Mouse (Mus musculus): Measurements from ENCODE around the gene Nkd2. TPM values are rescaled to one million over a fixed set of nuclear protein-coding genes. Genes with fewer than 3 reads are reported as not detected.

Nkd2 gene
- polyA plus RNA-seq, 1 experiment from 2014 or later: 6.4 TPM

DNA sequence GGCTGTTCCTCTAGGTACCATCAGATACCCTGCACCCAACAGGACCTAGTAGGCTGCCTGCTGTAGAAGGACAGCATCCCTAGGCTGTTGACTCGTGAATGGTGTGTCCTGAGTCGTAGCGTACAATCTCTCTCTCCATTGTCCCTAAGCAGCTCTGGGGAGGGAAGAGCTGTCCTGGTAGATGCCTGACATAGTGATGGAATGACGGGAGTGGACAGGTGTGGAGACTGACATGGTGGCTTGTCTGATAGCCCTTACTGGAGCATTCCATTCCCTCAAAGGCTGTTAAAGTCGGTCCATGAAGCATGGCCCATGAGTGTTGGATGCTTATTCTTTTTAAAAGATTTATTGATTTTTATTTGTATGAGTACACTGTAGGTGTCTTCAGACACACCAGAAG lies 42.5 kb downstream of the Nkd2 start:
- 91% methylated on average over 5 of the region's 5 CpGs for WGBS
- Histone ChIP-seq H3K27me3 (ENCODE audit: insufficient read depth, poor library complexity, severe bottlenecking) (no peaks in the 10 kb centered on the region), H3K4me1 (peaks cover 13% of the 10 kb centered on the region), H3K27ac (peak overlapping the region; percentile 79; the same call in 1 of the 2 replicates), H3K4me3 (no peak overlapping the region), H3K36me3 (peaks cover 97% of the 10 kb centered on the region), H3K9me3 (no peaks in the 10 kb centered on the region)
- no peak for DNase-seq (ENCODE audit: low spot score)

DNA sequence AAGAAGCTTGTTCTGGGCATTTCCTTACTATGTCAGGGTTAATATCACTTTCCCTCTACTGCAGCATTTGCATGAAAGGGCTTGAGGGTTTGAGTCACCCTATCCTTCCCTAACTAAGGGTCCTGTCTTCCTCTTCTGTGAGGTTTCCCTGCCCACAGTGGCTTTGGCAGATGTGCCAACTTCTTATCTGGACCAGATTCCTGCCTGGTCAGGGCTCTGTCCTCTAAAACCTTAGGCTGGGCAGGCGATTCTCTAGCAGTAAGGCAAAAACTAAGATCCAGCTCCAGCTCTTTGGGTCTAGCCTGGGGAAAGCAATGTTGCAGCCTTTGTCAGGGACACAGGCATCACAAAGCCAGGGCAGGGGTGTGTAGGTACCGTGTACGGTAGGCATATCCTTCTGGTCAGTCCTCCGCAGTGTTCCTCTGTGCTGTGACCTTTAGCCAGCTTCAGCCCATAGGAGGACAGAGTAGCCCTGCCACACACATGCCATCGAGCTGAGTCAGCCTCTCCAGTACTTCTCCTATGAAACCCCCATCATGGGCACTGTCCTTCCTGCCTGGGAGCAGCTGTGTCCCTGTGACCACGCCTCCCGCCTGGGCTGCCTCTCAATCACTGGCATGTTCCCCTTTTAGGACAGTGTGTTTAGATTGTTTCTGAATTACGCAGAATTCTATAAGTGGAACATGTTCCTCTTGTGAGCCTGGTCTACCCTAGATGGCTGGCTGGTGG lies 43.8 kb downstream of the Nkd2 start:
- 52% methylated on average over 8 of the region's 8 CpGs for WGBS
- Histone ChIP-seq H3K36me3 (peaks cover 97% of the 10 kb centered on the region), H3K27ac (peak overlapping the region; percentile 84), H3K4me3 (no peak overlapping the region), H3K4me1 (peaks cover 13% of the 10 kb centered on the region), H3K9me3 (no peaks in the 10 kb centered on the region), H3K27me3 (ENCODE audit: insufficient read depth, poor library complexity, severe bottlenecking) (no peaks in the 10 kb centered on the region)
- peak; percentile 91 for DNase-seq (ENCODE audit: low spot score)

- peaks cover 9% of the 10 kb centered on the region for H3K4me1 ChIP-seq
- WGBS: 88% methylated on average over 5 of the region's 5 CpGs
- H3K27me3 ChIP-seq (ENCODE audit: insufficient read depth, poor library complexity, severe bottlenecking): no peaks in the 10 kb centered on the region
- no peaks in the 10 kb centered on the region for H3K9me3 ChIP-seq
- H3K36me3 ChIP-seq: peaks cover 98% of the 10 kb centered on the region
- no peak for DNase-seq (ENCODE audit: low spot score)
- H3K27ac ChIP-seq: no peak overlapping the region
- no peak overlapping the region for H3K4me3 ChIP-seq
Measured at GRCm38 (mm10) chr13:73799110-73799509, 48.3 kb downstream of the Nkd2 start.

GRCm38 (mm10) chr13:73793171-73793570 lies 54.3 kb downstream of the Nkd2 start:
- Histone ChIP-seq H3K4me3 (no peak overlapping the region), H3K4me1 (no peaks in the 10 kb centered on the region), H3K27me3 (ENCODE audit: insufficient read depth, poor library complexity, severe bottlenecking) (no peaks in the 10 kb centered on the region), H3K36me3 (peaks cover 96% of the 10 kb centered on the region), H3K9me3 (no peaks in the 10 kb centered on the region), H3K27ac (no peak overlapping the region)
- DNase-seq (ENCODE audit: low spot score): no peak
- WGBS: 82% methylated on average over 5 of the region's 5 CpGs

- H3K36me3 ChIP-seq: peaks cover 96% of the 10 kb centered on the region
- 92% methylated on average over 4 of the region's 4 CpGs for WGBS
- no peak overlapping the region for H3K4me3 ChIP-seq
Measured at GRCm38 (mm10) chr13:73792176-73792575, 55.3 kb downstream of the Nkd2 start.

DNA sequence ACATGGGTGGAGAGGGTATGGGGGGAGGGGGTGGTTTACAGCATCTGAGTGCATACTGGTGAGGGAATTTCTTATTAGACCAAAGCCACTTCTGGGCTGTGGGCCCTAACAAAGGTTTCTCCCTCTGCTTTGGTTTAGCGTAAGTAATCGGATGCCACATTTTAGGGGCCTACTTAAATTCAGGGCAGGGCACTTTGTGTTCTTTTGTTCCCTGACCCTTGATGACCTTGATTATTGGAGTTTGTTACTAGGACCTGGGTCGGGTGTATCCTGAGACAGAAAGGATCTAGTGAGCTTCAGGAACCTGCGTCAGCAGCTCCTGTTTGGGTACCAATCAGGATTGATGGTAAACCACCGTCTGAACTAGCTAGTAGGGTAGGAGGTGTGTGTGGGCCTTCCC lies 64.9 kb downstream of the Nkd2 start:
- peaks cover 48% of the 10 kb centered on the region for H3K36me3 ChIP-seq
- no peaks in the 10 kb centered on the region for H3K9me3 ChIP-seq
- H3K27ac ChIP-seq: no peak overlapping the region
- peaks cover 18% of the 10 kb centered on the region; the same call in 1 of the 2 replicates for H3K4me1 ChIP-seq
- 74% methylated on average over 5 of the region's 5 CpGs for WGBS
- DNase-seq (ENCODE audit: low spot score): no peak
- no peak overlapping the region for H3K4me3 ChIP-seq
- no peaks in the 10 kb centered on the region for H3K27me3 ChIP-seq (ENCODE audit: insufficient read depth, poor library complexity, severe bottlenecking)

More at GRCm38 (mm10) chr13:73792176-73792575, 55.3 kb downstream of the Nkd2 start:
- Histone ChIP-seq H3K27me3 (ENCODE audit: insufficient read depth, poor library complexity, severe bottlenecking) (no peaks in the 10 kb centered on the region), H3K4me1 (no peaks in the 10 kb centered on the region), H3K9me3 (no peaks in the 10 kb centered on the region), H3K27ac (no peak overlapping the region)
- no peak for DNase-seq (ENCODE audit: low spot score)

DNA sequence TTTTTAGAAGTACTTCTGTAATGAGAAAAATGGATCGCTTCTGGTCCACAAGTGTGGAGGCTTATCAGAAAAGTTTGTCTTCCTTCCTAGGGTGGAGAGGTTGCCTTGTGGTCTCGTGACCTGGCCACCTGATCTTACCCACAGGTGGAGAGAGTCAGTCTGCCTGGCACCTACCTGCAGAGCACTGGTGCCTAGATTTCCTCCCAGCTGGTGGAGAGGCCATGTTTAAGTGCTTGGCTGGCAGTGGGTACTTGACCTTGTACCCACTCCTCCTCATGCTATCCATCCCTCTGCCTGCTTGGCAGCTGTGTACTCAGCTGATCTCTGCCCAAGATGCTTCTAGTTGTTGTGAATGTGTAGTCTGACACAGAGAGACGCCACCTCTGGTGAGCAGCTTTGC lies 69.9 kb downstream of the Nkd2 start:
- 82% methylated on average over 3 of the region's 3 CpGs for WGBS
- H3K4me3 ChIP-seq: no peak overlapping the region
- H3K4me1 ChIP-seq: peaks cover 48% of the 10 kb centered on the region
- H3K27ac ChIP-seq: no peak overlapping the region
- no peaks in the 10 kb centered on the region for H3K27me3 ChIP-seq (ENCODE audit: insufficient read depth, poor library complexity, severe bottlenecking)
- H3K9me3 ChIP-seq: no peaks in the 10 kb centered on the region
- peaks cover 19% of the 10 kb centered on the region; the same call in 1 of the 2 replicates for H3K36me3 ChIP-seq
- DNase-seq (ENCODE audit: low spot score): no peak

GRCm38 (mm10) chr13:73775786-73776185 lies 71.6 kb downstream of the Nkd2 start:
- Histone ChIP-seq H3K4me1 (peaks cover 47% of the 10 kb centered on the region), H3K36me3 (peaks cover 19% of the 10 kb centered on the region; the same call in 1 of the 2 replicates)
- 68% methylated on average over 4 of the region's 4 CpGs for WGBS

DNA sequence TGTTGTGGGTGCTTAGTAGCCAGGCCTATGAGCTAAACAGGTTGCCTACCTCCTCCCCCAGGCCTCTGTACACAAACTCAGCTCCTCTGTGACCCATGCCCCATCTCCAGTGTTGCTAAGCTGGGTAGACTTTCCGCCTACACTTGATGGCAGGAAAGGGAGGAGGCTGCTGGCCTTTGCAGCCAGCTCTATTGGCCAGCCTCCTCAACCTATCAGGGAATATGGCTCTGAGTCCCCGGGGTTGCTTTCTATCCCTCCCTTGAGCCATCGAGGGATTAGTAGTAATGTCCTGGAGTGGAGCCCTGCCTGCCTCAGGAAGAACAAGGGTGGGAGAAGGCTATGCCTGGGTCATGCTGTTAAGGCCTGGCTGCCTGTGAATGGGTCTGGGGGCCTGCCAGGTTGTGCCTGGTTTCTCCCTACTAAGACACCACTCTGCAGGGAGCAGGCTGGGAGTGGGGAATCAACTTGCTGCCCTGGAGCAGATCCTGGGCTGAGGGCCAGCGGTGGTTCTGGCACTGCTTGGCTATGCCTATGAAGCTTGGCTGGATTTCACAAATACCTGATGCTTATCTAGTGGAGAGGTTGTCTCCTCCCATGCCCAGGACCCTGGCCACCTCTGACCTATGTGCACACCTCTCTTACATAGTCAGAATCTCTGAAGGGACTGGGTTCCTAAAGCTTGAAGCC lies 73.8 kb downstream of the Nkd2 start:
- H3K4me3 ChIP-seq: no peak overlapping the region
- no peak for DNase-seq (ENCODE audit: low spot score)
- peak overlapping the region; percentile 17; the same call in 1 of the 2 replicates for H3K27ac ChIP-seq
- no peaks in the 10 kb centered on the region for H3K9me3 ChIP-seq
- H3K4me1 ChIP-seq: peaks cover 56% of the 10 kb centered on the region
- H3K36me3 ChIP-seq: peaks cover 15% of the 10 kb centered on the region; the same call in 1 of the 2 replicates
- H3K27me3 ChIP-seq (ENCODE audit: insufficient read depth, poor library complexity, severe bottlenecking): no peaks in the 10 kb centered on the region
- WGBS: 72% methylated on average over 4 of the region's 4 CpGs

More at GRCm38 (mm10) chr13:73775786-73776185, 71.6 kb downstream of the Nkd2 start:
- no peak overlapping the region for H3K27ac ChIP-seq
- no peaks in the 10 kb centered on the region for H3K9me3 ChIP-seq
- no peak overlapping the region for H3K4me3 ChIP-seq
- H3K27me3 ChIP-seq (ENCODE audit: insufficient read depth, poor library complexity, severe bottlenecking): no peaks in the 10 kb centered on the region
- DNase-seq (ENCODE audit: low spot score): no peak

GRCm38 (mm10) chr13:73772655-73773054 lies 74.8 kb downstream of the Nkd2 start:
- Histone ChIP-seq H3K36me3 (peaks cover 18% of the 10 kb centered on the region; the same call in 1 of the 2 replicates), H3K4me3 (no peak overlapping the region), H3K9me3 (no peaks in the 10 kb centered on the region), H3K27me3 (ENCODE audit: insufficient read depth, poor library complexity, severe bottlenecking) (no peaks in the 10 kb centered on the region), H3K27ac (no peak overlapping the region), H3K4me1 (peaks cover 63% of the 10 kb centered on the region)
- DNase-seq (ENCODE audit: low spot score): no peak
- 38% methylated on average over 2 of the region's 2 CpGs for WGBS

- Histone ChIP-seq H3K4me1 (peaks cover 76% of the 10 kb centered on the region), H3K9me3 (no peaks in the 10 kb centered on the region), H3K4me3 (no peak overlapping the region), H3K27ac (0 out of 2 replicates have a peak overlapping the region, but pooled peaks have one; percentile 38), H3K27me3 (ENCODE audit: insufficient read depth, poor library complexity, severe bottlenecking) (no peaks in the 10 kb centered on the region), H3K36me3 (peaks cover 18% of the 10 kb centered on the region; the same call in 1 of the 2 replicates)
- DNase-seq (ENCODE audit: low spot score): no peak
- 67% methylated on average over 3 of the region's 3 CpGs for WGBS
Measured at GRCm38 (mm10) chr13:73771131-73771530, 76.3 kb downstream of the Nkd2 start.

- DNase-seq (ENCODE audit: low spot score): no peak
- Histone ChIP-seq H3K36me3 (peaks cover 15% of the 10 kb centered on the region; the same call in 1 of the 2 replicates), H3K9me3 (no peaks in the 10 kb centered on the region), H3K4me3 (no peak overlapping the region), H3K27me3 (ENCODE audit: insufficient read depth, poor library complexity, severe bottlenecking) (no peaks in the 10 kb centered on the region), H3K4me1 (peaks cover 76% of the 10 kb centered on the region), H3K27ac (no peak overlapping the region)
- 72% methylated on average over 4 of the region's 4 CpGs for WGBS
Measured at GRCm38 (mm10) chr13:73769916-73770682, 77.3 kb downstream of the Nkd2 start.

Measured in heart, embryonic 10.5 days (tissue).